Comparison of ENCODE assay signal across 9 mouse cellular contexts in genomic region chr16:32163392-32163791, GRCm38 (mm10). TPM values are rescaled to one million over a fixed set of nuclear protein-coding genes. Genes with fewer than 3 reads are reported as not detected.
DNase-seq lines count a peak whose midpoint lies in the region; ATAC-seq and TF ChIP-seq lines count a peak whose summit lies in the region.
"Had no signal": no experiment of that assay in that cellular context is flagged by ENCODE, and none has a peak within 500 bp of the region (broad histone marks: within the 10 kb centered on the region; RNA-seq: fewer than 3 reads in every experiment).

No protein-coding gene starts in this region.

- peaks cover 8% of the 10 kb centered on the region for H3K4me1 ChIP-seq in limb, embryonic 13.5 days
- peaks cover 16% of the 10 kb centered on the region for H3K4me1 ChIP-seq in limb, embryonic 10.5 days
- H3K4me1 ChIP-seq in kidney, postnatal 0 days (replicated peaks; ENCODE audit: insufficient read depth, low read length), result peaks cover 9% of the 10 kb centered on the region; the same call in 1 of the 2 replicates
- peaks cover 66% of the 10 kb centered on the region for H3K4me1 ChIP-seq in megakaryocyte, embryonic 14.5 days

- no peak for DNase-seq in limb, embryonic 10.5 days (ENCODE audit: low spot score)
- no peak for DNase-seq in kidney, postnatal 0 days (ENCODE audit: low spot score)
- DNase-seq in thymus, postnatal 36 days, result peak; percentile 48 to 56
- no peak for DNase-seq in layer of hippocampus, postnatal 10 days (ENCODE audit: low spot score in 2 of 2)
- no peak for DNase-seq in left cerebral cortex, adult 18-20 months (ENCODE audit: low spot score in 2 of 2)
- no peak for DNase-seq in cerebellum, adult 11-12 months

- no peak for TF ChIP-seq CTCF in kidney, postnatal 0 days (IDR thresholded peaks at IDR 0.05; ENCODE audit: low read depth)

- no peak overlapping the region for H3K9ac ChIP-seq in limb, embryonic 13.5 days
- no peak overlapping the region for H3K9ac ChIP-seq in kidney, postnatal 0 days (ENCODE audit: low read depth, low read length)

- H3K4me2 ChIP-seq in limb, embryonic 13.5 days (replicated peaks), result 0 out of 2 replicates have a peak overlapping the region, but pooled peaks have one; percentile 0
- peak overlapping the region; percentile 60 for H3K4me2 ChIP-seq in kidney, postnatal 0 days (ENCODE audit: low read length)

- no peak for ATAC-seq in limb, embryonic 13.5 days (ENCODE audit: low FRiP score, low read depth)
- no peak for ATAC-seq in kidney, postnatal 0 days (replicated peaks; ENCODE audit: low FRiP score, low read depth)
- ATAC-seq: forebrain, embryonic 16.5 days had no signal

- no peaks in the 10 kb centered on the region for H3K9me3 ChIP-seq in limb, embryonic 13.5 days
- no peaks in the 10 kb centered on the region for H3K9me3 ChIP-seq in limb, embryonic 10.5 days (replicated peaks)
- no peaks in the 10 kb centered on the region for H3K9me3 ChIP-seq in kidney, postnatal 0 days (replicated peaks; ENCODE audit: low read length)
- H3K9me3 ChIP-seq in megakaryocyte, embryonic 14.5 days, result peaks cover 3% of the 10 kb centered on the region; the same call in 1 of the 2 replicates

- no peak overlapping the region for H3K27ac ChIP-seq in limb, embryonic 13.5 days
- H3K27ac ChIP-seq in limb, embryonic 10.5 days, result no peak overlapping the region
- 0 out of 2 replicates have a peak overlapping the region, but pooled peaks have one; percentile 2 for H3K27ac ChIP-seq in kidney, postnatal 0 days

- peaks cover 13% of the 10 kb centered on the region for H3K27me3 ChIP-seq in limb, embryonic 13.5 days
- H3K27me3 ChIP-seq in limb, embryonic 10.5 days (ENCODE audit: low read depth, poor library complexity, severe bottlenecking), result peaks cover 26% of the 10 kb centered on the region
- no peaks in the 10 kb centered on the region for H3K27me3 ChIP-seq in kidney, postnatal 0 days (ENCODE audit: insufficient read depth, low read length)
- no peaks in the 10 kb centered on the region for H3K27me3 ChIP-seq in megakaryocyte, embryonic 14.5 days (replicated peaks)

- 67% methylated on average over 4 of the region's 4 CpGs for WGBS in limb, embryonic 13.5 days
- WGBS in limb, embryonic 10.5 days, result 84% methylated on average over 4 of the region's 4 CpGs
- WGBS in kidney, postnatal 0 days, result 49% methylated on average over 4 of the region's 4 CpGs

- no peak overlapping the region for H3K4me3 ChIP-seq in limb, embryonic 13.5 days
- H3K4me3 ChIP-seq in limb, embryonic 10.5 days, result no peak overlapping the region
- no peak overlapping the region for H3K4me3 ChIP-seq in kidney, postnatal 0 days (replicated peaks; ENCODE audit: low read depth, low read length)
- H3K4me3 ChIP-seq in megakaryocyte, embryonic 14.5 days (replicated peaks), result peak overlapping the region; percentile 99

- H3K36me3 ChIP-seq in limb, embryonic 13.5 days, result no peaks in the 10 kb centered on the region
- no peaks in the 10 kb centered on the region for H3K36me3 ChIP-seq in limb, embryonic 10.5 days
- no peaks in the 10 kb centered on the region for H3K36me3 ChIP-seq in kidney, postnatal 0 days (ENCODE audit: insufficient read depth, low read length)
- peaks cover 46% of the 10 kb centered on the region for H3K36me3 ChIP-seq in megakaryocyte, embryonic 14.5 days (replicated peaks; ENCODE audit: low read length)

RNA-seq across cellular contexts. Expression of gene Nrros, which starts 2.0 kb away (rescaled TPM):
- 12.3 and 14.3 TPM in 2 replicates for polyA plus RNA-seq in limb, embryonic 13.5 days (2015; fragmentation: Nextera tagmentation; extraction: Ambion mirVana)
- polyA plus RNA-seq in limb, embryonic 10.5 days (2016; fragmentation: Nextera tagmentation; extraction: Ambion mirVana), result 7.5 and 9.7 TPM in 2 replicates
- polyA plus RNA-seq in kidney, postnatal 0 days (2015; fragmentation: Nextera tagmentation; extraction: Ambion mirVana), result 13.9 and 15.3 TPM in 2 replicates
- 75.8 and 110 TPM in 2 replicates for polyA plus RNA-seq in megakaryocyte, embryonic 14.5 days (2012; ENCODE audit: insufficient read depth, low replicate concordance)
- 1 to 10 TPM; 7.6 to 8.8 TPM for total RNA-seq in layer of hippocampus, postnatal 10 days (2021)
- 1 to 10 TPM; 6.8 to 8.5 TPM for total RNA-seq in left cerebral cortex, adult 18-20 months (2021)

RNA-seq across cellular contexts. Expression of gene Bex6, which starts 16.2 kb away (rescaled TPM):
- 0.36 TPM in 1 of 2 replicates, not detected in the other for polyA plus RNA-seq in limb, embryonic 13.5 days (2015; fragmentation: Nextera tagmentation; extraction: Ambion mirVana)
- 0.25 and 0.26 TPM in 2 replicates for polyA plus RNA-seq in limb, embryonic 10.5 days (2016; fragmentation: Nextera tagmentation; extraction: Ambion mirVana)
- polyA plus RNA-seq in kidney, postnatal 0 days (2015; fragmentation: Nextera tagmentation; extraction: Ambion mirVana), result not detected in 2 replicates
- polyA plus RNA-seq in megakaryocyte, embryonic 14.5 days (2012; ENCODE audit: insufficient read depth, low replicate concordance), result 1.3 TPM in 1 of 2 replicates, not detected in the other
- total RNA-seq in layer of hippocampus, postnatal 10 days (2021), result not detected
- total RNA-seq in left cerebral cortex, adult 18-20 months (2021), result not detected
- polyA plus RNA-seq: forebrain, embryonic 16.5 days had no signal

Comparison
In these comparisons a context has a peak if more than half of its experiments do, and no peak if none do; other contexts are left out.
1. DNase-seq: peak in thymus, postnatal 36 days (2 of 2); none in limb, embryonic 10.5 days (single experiment), kidney, postnatal 0 days (single experiment), layer of hippocampus, postnatal 10 days (0 of 2), left cerebral cortex, adult 18-20 months (0 of 2) and cerebellum, adult 11-12 months (single experiment).